In the genomic region with DNA sequence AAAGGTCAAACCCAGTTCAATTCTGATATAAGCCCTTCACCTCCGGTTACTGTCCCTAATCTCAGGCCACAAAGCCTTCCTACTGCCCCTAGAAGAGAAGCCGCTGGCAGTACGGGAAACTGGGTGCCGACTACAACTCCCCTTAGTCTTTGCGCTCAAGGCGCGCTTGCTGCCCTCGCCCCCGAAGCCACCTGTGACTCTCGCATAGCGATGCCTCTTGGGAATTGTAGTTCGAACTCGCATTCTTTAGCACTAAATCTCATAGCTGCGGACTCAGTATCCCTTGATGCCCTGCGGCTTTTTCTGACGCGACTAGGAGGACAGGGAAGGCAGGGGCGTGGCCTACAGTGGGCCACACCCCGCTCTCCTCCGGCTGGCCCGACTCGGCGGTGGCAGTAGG, we compare ENCODE assay signal across 8 mouse cellular contexts. TPM values are rescaled to one million over a fixed set of nuclear protein-coding genes. Genes with fewer than 3 reads are reported as not detected.
A peak's percentile ranks its signal among the peaks of the same experiment; 100 is the strongest.
DNase-seq lines count a peak whose midpoint lies in the region; ATAC-seq lines count a peak whose summit lies in the region.

A gene (plus strand): TSS at position 347 of the 400 bp plus-strand sequence.

- WGBS in hindbrain, embryonic 13.5 days, result under 1% methylated on average over 23 of the region's 23 CpGs

- H3K27ac ChIP-seq in hindbrain, embryonic 13.5 days, result peak within 1 kb of the TSS; percentile 83

- peaks cover 27% of the 10 kb centered on the region for H3K4me1 ChIP-seq in hindbrain, embryonic 13.5 days (replicated peaks)

- DNase-seq in R1 (ENCODE audit: low read depth, low spot score), result peak; percentile 100
- peak; percentile 96 to 98 for DNase-seq in cerebellum, postnatal 14 days
- DNase-seq in frontal cortex, postnatal 14 days (ENCODE audit: low spot score in 2 of 2), result peak; percentile 92 to 98
- DNase-seq in layer of hippocampus, postnatal 25 days (ENCODE audit: extremely low spot score in 1 of 2, low spot score in 1 of 2), result peak; percentile 74 to 83
- peak; percentile 99 for DNase-seq in lung, postnatal 25 days (ENCODE audit: low spot score)
- DNase-seq in retina, postnatal 7 days (ENCODE audit: low read depth, low spot score), result peak; percentile 100
- peak; percentile 77 for DNase-seq in urinary bladder, adult 2 months (ENCODE audit: low spot score)

- peaks cover 25% of the 10 kb centered on the region for H3K36me3 ChIP-seq in hindbrain, embryonic 13.5 days

- H3K9ac ChIP-seq in hindbrain, embryonic 13.5 days, result peak within 1 kb of the TSS; percentile 92

- ATAC-seq in hindbrain, embryonic 13.5 days (ENCODE audit: low FRiP score), result peak; percentile 96

- H3K9me3 ChIP-seq in hindbrain, embryonic 13.5 days, result no peaks in the 10 kb centered on the region

- H3K4me3 ChIP-seq in hindbrain, embryonic 13.5 days, result peak within 1 kb of the TSS; percentile 78

- no peaks in the 10 kb centered on the region for H3K27me3 ChIP-seq in hindbrain, embryonic 13.5 days

- H3K4me2 ChIP-seq in hindbrain, embryonic 13.5 days, result peak within 1 kb of the TSS; percentile 78

RNA-seq across cellular contexts. Expression of the gene that starts here (rescaled TPM):
- 44.9 and 47.2 TPM in 2 replicates for polyA plus RNA-seq in hindbrain, embryonic 13.5 days (2015; fragmentation: Nextera tagmentation; extraction: Ambion mirVana)
- 100 to 1,000 TPM in 1 of 2 experiments, 10 to 100 TPM in 1; 91.4 to 124 TPM for total RNA-seq in layer of hippocampus, postnatal 25 days (2021)
- polyA plus RNA-seq in urinary bladder, adult 2 months (2012; rRNA removed), result 110 and 143 TPM in 2 replicates

Comparison
In these comparisons a context has a peak if more than half of its experiments do, and no peak if none do; other contexts are left out.
1. Peak in every context shown above with its lines: DNase-seq, ATAC-seq, H3K4me3 ChIP-seq and H3K27ac ChIP-seq.